Mouse (Mus musculus) stomach, embryonic 15.5 days (tissue): Measurements from ENCODE around the gene St8sia1. TPM values are rescaled to one million over a fixed set of nuclear protein-coding genes. Genes with fewer than 3 reads are reported as not detected.

Source experiments
- ATAC-seq: fragments of 200-750 bp; cut with Nextera tagmentation; 2 replicates; pipeline ENCODE4 v1.8.0; 2017; ENCODE audit warnings: low read depth, moderate number of reproducible peaks, moderate TSS enrichment; ENCODE audit not compliant: insufficient read depth, low FRiP score
- H3K27ac ChIP-seq: fragments of 300-500 bp; sonication (generic); 2 replicates; pipeline ENCODE4 v1.5.1; 2015; ENCODE audit warnings: mild to moderate bottlenecking, inconsistent platforms
- H3K27me3 ChIP-seq: fragments of 300-500 bp; sonication (generic); replicated peaks from 2 replicates; pipeline ENCODE4 v1.6.1; 2015; ENCODE audit warnings: inconsistent platforms
- H3K36me3 ChIP-seq: fragments of 300-500 bp; sonication (generic); 2 replicates; pipeline ENCODE4 v1.6.1; 2015; ENCODE audit warnings: inconsistent platforms
- H3K4me1 ChIP-seq: fragments of 300-500 bp; sonication (generic); 2 replicates; pipeline ENCODE4 v1.6.1; 2015; ENCODE audit warnings: inconsistent platforms
- H3K4me2 ChIP-seq: fragments of 300-500 bp; sonication (generic); 2 replicates; pipeline ENCODE4 v1.6.1; 2015; ENCODE audit warnings: mild to moderate bottlenecking, inconsistent platforms
- H3K4me3 ChIP-seq: fragments of 300-500 bp; sonication (generic); replicated peaks from 2 replicates; pipeline ENCODE4 v1.5.1; 2015; ENCODE audit warnings: inconsistent platforms
- H3K9ac ChIP-seq: fragments of 300-500 bp; sonication (generic); 2 replicates; pipeline ENCODE4 v1.6.1; 2015; ENCODE audit warnings: inconsistent platforms
- H3K9me3 ChIP-seq: fragments of 300-500 bp; sonication (generic); 2 replicates; pipeline ENCODE4 v1.6.1; 2016; ENCODE audit warnings: inconsistent platforms
- WGBS: fragments of 180-500 bp; shearing (Covaris S2); methylation state at CpG from one replicate; pipeline ENCODE4 v1.1.7; 2015; 5-methylcytosine and 5-hydroxymethylcytosine counted together
- polyA plus RNA-seq: library from polyadenylated mRNA; unstranded; fragments of >200 nt; fragmentation: Nextera tagmentation; extraction: Ambion mirVana; gene quantifications from 2 replicates; pipeline ENCODE4 v1.2.1, GENCODE M21; 2015

St8sia1 gene
- polyA plus RNA-seq, 1 experiment from 2014 or later: 0.96 TPM

- H3K36me3 ChIP-seq: no peaks in the 10 kb centered on the region
- H3K9me3 ChIP-seq: no peaks in the 10 kb centered on the region
- WGBS: 80% methylated on average over 11 of the region's 11 CpGs
- H3K27me3 ChIP-seq: no peaks in the 10 kb centered on the region
- H3K9ac ChIP-seq: no peak overlapping the region
- no peak for ATAC-seq
- no peak overlapping the region for H3K4me2 ChIP-seq
- H3K27ac ChIP-seq: no peak overlapping the region
- H3K4me1 ChIP-seq: no peaks in the 10 kb centered on the region
- H3K4me3 ChIP-seq: no peak overlapping the region
Observed at GRCm38 (mm10) chr6:142916271-142916941, 47.8 kb downstream of the St8sia1 start.

- no peak overlapping the region for H3K27ac ChIP-seq
- H3K4me1 ChIP-seq: no peaks in the 10 kb centered on the region
- WGBS: 60% methylated on average over 5 of the region's 5 CpGs
- ATAC-seq: no peak
- no peaks in the 10 kb centered on the region for H3K9me3 ChIP-seq
- H3K9ac ChIP-seq: no peak overlapping the region
- H3K4me3 ChIP-seq: no peak overlapping the region
- H3K36me3 ChIP-seq: no peaks in the 10 kb centered on the region
- H3K4me2 ChIP-seq: no peak overlapping the region
- H3K27me3 ChIP-seq: no peaks in the 10 kb centered on the region
Observed at GRCm38 (mm10) chr6:142915464-142915863, 48.8 kb downstream of the St8sia1 start.

GRCm38 (mm10) chr6:142914676-142915075 is 49.6 kb downstream of the St8sia1 start:
- H3K9me3 ChIP-seq: no peaks in the 10 kb centered on the region
- WGBS: 79% methylated on average over 10 of the region's 10 CpGs

GRCm38 (mm10) chr6:142911263-142911662 is 53.0 kb downstream of the St8sia1 start:
- H3K4me3 ChIP-seq: no peak overlapping the region
- H3K36me3 ChIP-seq: no peaks in the 10 kb centered on the region
- H3K4me1 ChIP-seq: no peaks in the 10 kb centered on the region
- no peak overlapping the region for H3K9ac ChIP-seq
- H3K9me3 ChIP-seq: no peaks in the 10 kb centered on the region
- no peak for ATAC-seq
- H3K27me3 ChIP-seq: no peaks in the 10 kb centered on the region
- no peak overlapping the region for H3K27ac ChIP-seq
- whole genome bisulfite sequencing: 86% methylated on average over 3 of the region's 3 CpGs
- no peak overlapping the region for H3K4me2 ChIP-seq

More at GRCm38 (mm10) chr6:142914676-142915075, 49.6 kb downstream of the St8sia1 start:
- Histone ChIP-seq H3K9ac (no peak overlapping the region), H3K27me3 (no peaks in the 10 kb centered on the region), H3K27ac (no peak overlapping the region), H3K4me1 (no peaks in the 10 kb centered on the region), H3K36me3 (no peaks in the 10 kb centered on the region), H3K4me2 (no peak overlapping the region), H3K4me3 (no peak overlapping the region)
- ATAC-seq: no peak

GRCm38 (mm10) chr6:142910721-142911120 is 53.5 kb downstream of the St8sia1 start:
- Histone ChIP-seq H3K4me3 (no peak overlapping the region), H3K9ac (no peak overlapping the region), H3K36me3 (no peaks in the 10 kb centered on the region), H3K9me3 (no peaks in the 10 kb centered on the region), H3K4me2 (no peak overlapping the region), H3K27ac (no peak overlapping the region), H3K27me3 (no peaks in the 10 kb centered on the region), H3K4me1 (no peaks in the 10 kb centered on the region)
- no peak for ATAC-seq
- 91% methylated on average over 7 of the region's 7 CpGs for WGBS

GRCm38 (mm10) chr6:142909771-142910105 is 54.5 kb downstream of the St8sia1 start:
- no peaks in the 10 kb centered on the region for H3K4me1 ChIP-seq
- ATAC-seq: no peak
- H3K27ac ChIP-seq: no peak overlapping the region
- no peaks in the 10 kb centered on the region for H3K27me3 ChIP-seq
- H3K9me3 ChIP-seq: no peaks in the 10 kb centered on the region
- H3K4me3 ChIP-seq: no peak overlapping the region
- 90% methylated on average over 3 of the region's 3 CpGs for WGBS
- no peaks in the 10 kb centered on the region for H3K36me3 ChIP-seq
- no peak overlapping the region for H3K9ac ChIP-seq
- no peak overlapping the region for H3K4me2 ChIP-seq

GRCm38 (mm10) chr6:142908911-142909770 is 55.1 kb downstream of the St8sia1 start:
- H3K4me2 ChIP-seq: no peak overlapping the region
- H3K9ac ChIP-seq: no peak overlapping the region
- no peaks in the 10 kb centered on the region for H3K36me3 ChIP-seq
- H3K4me3 ChIP-seq: no peak overlapping the region
- no peaks in the 10 kb centered on the region for H3K9me3 ChIP-seq
- no peaks in the 10 kb centered on the region for H3K4me1 ChIP-seq
- H3K27ac ChIP-seq: no peak overlapping the region
- ATAC-seq: no peak
- WGBS: 67% methylated on average over 5 of the region's 5 CpGs
- no peaks in the 10 kb centered on the region for H3K27me3 ChIP-seq

GRCm38 (mm10) chr6:142908412-142908811 is 55.8 kb downstream of the St8sia1 start:
- Histone ChIP-seq H3K4me3 (no peak overlapping the region), H3K9ac (no peak overlapping the region), H3K4me2 (no peak overlapping the region), H3K36me3 (no peaks in the 10 kb centered on the region), H3K4me1 (no peaks in the 10 kb centered on the region), H3K9me3 (no peaks in the 10 kb centered on the region), H3K27me3 (no peaks in the 10 kb centered on the region), H3K27ac (no peak overlapping the region)
- 86% methylated on average over 3 of the region's 3 CpGs for WGBS
- ATAC-seq: no peak

- Histone ChIP-seq H3K4me1 (no peaks in the 10 kb centered on the region), H3K9me3 (no peaks in the 10 kb centered on the region), H3K36me3 (no peaks in the 10 kb centered on the region), H3K4me3 (no peak overlapping the region), H3K4me2 (no peak overlapping the region), H3K27me3 (no peaks in the 10 kb centered on the region), H3K9ac (no peak overlapping the region), H3K27ac (no peak overlapping the region)
- no peak for ATAC-seq
- 78% methylated on average over 3 of the region's 3 CpGs for WGBS
Observed at GRCm38 (mm10) chr6:142895371-142895770, 68.9 kb downstream of the St8sia1 start.

GRCm38 (mm10) chr6:142893716-142894115 is 70.5 kb downstream of the St8sia1 start:
- 83% methylated on average over 4 of the region's 4 CpGs for WGBS
- Histone ChIP-seq H3K4me3 (no peak overlapping the region), H3K4me2 (no peak overlapping the region), H3K4me1 (no peaks in the 10 kb centered on the region), H3K27ac (no peak overlapping the region), H3K27me3 (no peaks in the 10 kb centered on the region), H3K9me3 (no peaks in the 10 kb centered on the region), H3K36me3 (no peaks in the 10 kb centered on the region), H3K9ac (no peak overlapping the region)
- no peak for ATAC-seq

GRCm38 (mm10) chr6:142890321-142890720 is 73.9 kb downstream of the St8sia1 start:
- WGBS: 83% methylated on average over 6 of the region's 6 CpGs
- H3K4me1 ChIP-seq: no peaks in the 10 kb centered on the region
- H3K4me2 ChIP-seq: no peak overlapping the region
- no peaks in the 10 kb centered on the region for H3K9me3 ChIP-seq
- no peak overlapping the region for H3K27ac ChIP-seq
- no peaks in the 10 kb centered on the region for H3K36me3 ChIP-seq
- no peak for ATAC-seq
- no peaks in the 10 kb centered on the region for H3K27me3 ChIP-seq
- H3K9ac ChIP-seq: no peak overlapping the region
- no peak overlapping the region for H3K4me3 ChIP-seq

GRCm38 (mm10) chr6:142888970-142889740 is 75.1 kb downstream of the St8sia1 start:
- Histone ChIP-seq H3K27ac (no peak overlapping the region), H3K27me3 (no peaks in the 10 kb centered on the region), H3K9ac (no peak overlapping the region), H3K9me3 (no peaks in the 10 kb centered on the region), H3K36me3 (no peaks in the 10 kb centered on the region), H3K4me2 (no peak overlapping the region), H3K4me3 (no peak overlapping the region), H3K4me1 (no peaks in the 10 kb centered on the region)
- whole genome bisulfite sequencing: 87% methylated on average over 9 of the region's 9 CpGs
- no peak for ATAC-seq
